Mouse (Mus musculus) MEL-GATA-1-ER (cell line): ENCODE measurements around the gene Stxbp2.
"Not testable (repeated sequence)": the region's sequence is repeated elsewhere in the genome, so short reads cannot be mapped to it uniquely, and the experiment has no call there.

Source experiments
- DNase-seq: peaks from one replicate; pipeline ENCODE4 v3.0.0-alpha.2; 2012; ENCODE audit warnings: low read depth; ENCODE audit errors: extremely low read depth

Gene Stxbp2

DNA sequence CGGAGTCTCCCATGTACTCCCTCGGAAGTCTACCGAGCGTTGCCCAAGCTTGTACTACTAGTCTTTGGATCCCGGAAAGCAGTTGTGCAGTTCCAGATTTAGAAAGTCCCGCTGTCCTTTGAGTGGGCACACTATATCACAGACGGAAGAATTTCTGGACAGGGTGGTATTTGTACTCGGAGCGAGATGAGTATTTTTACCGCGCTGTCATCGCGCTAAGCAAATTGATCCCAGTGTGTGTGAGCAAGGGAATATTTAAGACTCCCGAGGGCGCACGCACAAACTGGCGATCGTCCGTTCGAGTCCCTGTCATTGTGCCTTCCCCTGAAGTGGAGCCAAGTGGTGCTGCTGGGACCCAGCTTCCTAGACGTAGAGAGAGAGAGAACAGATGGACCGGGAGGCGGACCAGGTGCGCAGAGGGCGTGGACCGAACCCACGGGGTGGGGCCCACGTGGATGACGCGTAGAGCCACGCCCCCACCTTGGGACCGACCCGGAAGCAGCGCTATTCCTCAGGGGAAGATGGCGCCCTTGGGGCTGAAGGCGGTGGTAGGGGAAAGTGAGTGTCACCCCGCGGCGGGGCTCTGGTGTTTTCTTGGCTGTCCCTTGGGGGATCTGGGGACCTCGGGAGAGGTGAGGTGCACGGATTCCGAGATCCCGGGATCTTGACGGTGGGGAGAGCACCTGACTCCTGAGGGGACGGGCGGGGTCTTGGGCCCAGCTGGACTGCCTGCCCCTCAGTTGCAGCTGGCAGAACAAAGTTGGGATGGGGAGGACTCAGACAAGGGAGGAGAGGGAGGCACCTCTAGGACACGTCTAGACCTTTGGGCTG lies at the start of gene Stxbp2:
Gene Stxbp2, plus strand, starts transcription at position 309 of the 831 bp plus-strand sequence.
- no peak for DNase-seq

DNA sequence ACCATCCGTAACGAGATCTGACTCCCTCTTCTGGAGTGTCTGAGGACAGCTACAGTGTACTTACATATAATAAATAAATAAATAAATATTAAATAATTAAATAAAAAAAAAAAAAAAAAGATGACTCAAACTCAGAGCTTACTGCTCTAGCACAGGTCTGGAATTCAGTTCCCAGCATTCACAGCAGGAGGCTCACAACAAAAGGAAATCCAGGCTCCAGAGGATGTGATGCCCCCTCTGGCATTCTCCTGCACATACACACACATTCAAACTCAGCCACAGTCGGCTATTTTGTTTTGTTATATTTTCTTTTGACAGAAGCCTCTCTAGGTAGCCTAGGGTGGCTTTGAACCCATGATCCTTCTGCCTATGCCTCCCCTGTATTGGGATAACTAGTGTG lies 48.8 kb upstream of the Stxbp2 start:
- not testable (repeated sequence) for DNase-seq

DNA sequence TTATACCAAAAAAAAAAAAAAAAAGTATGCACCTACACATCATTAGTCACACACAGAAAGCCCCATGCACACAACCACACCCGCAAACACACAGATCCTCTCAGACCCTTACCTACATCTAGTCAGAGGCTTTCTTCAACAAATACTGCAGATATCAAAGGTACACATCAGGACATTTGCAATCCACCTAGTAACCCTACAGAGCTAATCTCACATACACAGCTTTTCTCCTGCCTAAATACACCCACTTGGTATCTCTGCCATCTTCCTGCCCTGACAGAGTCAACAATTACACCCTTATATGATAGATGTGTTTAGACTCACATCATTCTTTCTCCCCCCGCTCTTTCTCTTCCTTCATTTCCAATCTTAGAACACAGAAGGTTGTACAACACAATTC lies 44.3 kb upstream of the Stxbp2 start:
- no peak for DNase-seq

DNA sequence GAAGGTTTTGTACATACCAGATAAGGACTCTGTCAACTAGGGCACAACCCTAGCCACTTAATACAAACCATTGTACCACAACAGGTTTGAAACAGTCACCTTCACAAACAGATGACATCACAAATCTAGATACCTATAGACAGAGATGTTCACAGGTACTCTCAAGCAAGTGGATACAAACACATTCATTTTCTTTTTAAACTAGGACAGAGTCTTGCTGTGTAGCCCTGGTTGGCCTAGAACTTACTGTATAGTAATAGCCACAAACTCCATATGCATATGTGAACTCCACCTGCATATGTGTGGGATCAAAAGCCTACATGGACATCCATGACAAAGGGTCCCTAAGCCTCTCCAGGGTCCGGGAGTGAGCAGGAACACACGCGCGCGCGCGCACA lies 43.8 kb upstream of the Stxbp2 start, which contains the start of gene Camsap3:
Gene Camsap3, plus strand, starts transcription at position 301 of the 398 bp plus-strand sequence.
- no peak for DNase-seq

DNA sequence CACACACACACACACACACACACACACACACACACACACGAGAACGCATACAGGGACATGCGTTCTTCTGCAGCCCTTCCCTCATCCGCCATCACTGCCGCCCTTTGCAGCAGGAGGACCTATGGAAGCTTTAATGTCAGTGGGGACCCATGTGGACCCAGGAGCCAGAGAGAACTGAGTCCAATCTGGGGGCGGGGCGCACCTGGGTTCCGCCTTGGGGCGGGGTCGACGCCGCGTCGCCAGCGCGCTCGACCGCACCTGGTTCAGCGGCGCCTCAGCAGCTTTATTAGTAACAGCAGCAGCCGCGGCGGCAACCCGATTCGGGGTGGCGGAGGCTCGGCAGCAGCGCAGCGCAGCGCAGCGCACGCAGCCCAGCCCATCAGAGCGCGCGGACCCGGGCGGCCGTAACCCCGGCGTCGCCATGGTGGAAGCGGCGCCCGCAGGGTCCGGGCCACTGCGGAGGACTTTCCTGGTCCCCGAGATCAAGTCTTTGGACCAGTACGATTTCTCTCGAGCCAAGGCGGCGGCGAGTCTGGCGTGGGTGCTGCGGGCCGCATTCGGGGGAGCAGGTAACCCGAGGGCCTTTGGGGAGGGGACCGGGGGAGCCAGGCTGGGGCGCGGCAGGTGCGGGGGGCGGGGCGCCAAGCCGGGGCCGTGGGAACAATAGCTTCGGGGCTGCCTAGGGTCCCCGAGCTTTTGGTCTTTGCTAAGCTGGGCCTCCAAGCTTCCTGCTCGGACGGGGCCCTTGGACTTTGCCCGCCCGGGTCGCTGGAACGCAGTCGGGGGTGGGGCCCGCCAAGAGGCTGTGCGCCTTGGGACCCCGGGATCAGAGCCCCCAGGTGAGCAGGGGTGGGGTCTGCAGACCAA lies 43.1 kb upstream of the Stxbp2 start:
- DNase-seq = no peak

DNA sequence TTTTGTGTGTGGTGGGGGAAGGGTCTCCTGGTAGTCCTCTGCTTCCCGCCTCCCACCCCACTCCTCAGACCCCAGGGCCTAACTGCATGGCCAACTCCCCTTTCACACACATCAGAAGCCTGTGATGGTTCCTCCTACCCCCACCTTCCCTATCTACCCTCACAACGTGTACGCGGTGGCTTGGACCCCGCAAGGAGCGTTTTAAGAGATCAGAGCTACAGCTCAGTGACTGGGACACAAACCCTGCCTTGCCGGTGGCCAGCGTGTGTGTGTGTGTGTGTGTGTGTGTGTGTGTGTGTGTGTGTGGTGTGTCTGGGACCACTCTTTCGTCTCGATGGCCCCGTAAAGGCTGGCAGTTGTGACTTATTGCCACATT lies 42.5 kb upstream of the Stxbp2 start:
- no peak for DNase-seq

DNA sequence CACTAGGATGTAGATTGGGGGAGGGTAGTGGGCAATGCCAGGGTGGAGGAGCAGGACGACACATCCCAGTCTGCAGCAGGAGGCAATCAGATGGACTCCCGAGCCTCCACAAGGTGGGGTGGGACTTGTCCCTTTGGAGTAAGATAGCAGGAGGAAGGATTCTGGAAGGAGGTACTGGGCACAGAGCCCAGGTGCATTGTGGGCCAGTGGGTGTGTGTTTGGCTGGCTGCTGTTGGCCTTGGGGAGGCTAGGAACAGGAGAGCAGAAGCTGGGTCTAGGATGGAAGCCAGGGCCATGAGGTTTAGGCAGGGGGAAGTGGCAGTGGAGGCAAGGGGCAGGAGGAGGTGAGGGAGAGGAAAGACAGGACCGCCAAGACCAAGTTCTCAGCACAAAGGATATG lies 37.3 kb upstream of the Stxbp2 start:
- no peak for DNase-seq

DNA sequence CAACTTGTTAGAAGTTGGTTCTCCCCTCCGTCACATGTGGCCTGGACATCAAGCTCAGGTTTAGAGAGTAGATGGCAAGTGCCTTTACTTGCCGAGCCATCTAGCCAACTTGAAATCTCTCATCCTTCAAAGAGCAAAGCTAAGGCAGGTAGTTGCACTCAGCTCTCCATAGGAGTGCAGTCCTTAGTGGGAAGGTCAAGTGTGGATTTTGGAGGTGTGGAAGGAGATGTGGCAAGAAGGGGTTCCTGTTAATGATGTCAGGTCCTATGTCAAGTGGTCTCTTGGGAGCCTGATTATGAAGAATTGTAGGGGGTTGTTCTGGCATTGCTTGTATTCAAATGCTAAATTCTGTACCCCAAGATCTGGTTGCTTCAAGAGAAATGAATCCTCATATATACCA lies 36.3 kb upstream of the Stxbp2 start:
- DNase-seq = no peak

DNA sequence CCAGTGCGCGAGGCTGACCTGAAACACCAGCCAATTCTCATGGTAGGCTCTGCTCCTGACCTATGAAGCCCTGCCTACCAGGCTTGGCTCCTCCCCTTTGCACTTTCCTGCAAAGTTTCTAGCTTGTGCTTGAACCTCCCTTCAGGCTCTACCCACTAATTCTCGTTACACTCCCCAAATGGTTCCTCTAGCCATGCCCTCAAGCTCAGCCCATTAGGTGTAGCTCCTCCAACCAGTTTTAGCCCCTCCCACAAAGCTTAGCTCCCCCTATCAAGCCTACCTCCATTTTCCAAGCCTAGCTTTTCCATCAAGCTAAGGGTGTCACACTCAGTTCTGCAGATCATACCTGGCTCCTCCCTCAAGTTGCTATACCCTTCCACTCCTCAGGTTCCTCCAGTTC lies 32.7 kb upstream of the Stxbp2 start:
- no peak for DNase-seq

DNA sequence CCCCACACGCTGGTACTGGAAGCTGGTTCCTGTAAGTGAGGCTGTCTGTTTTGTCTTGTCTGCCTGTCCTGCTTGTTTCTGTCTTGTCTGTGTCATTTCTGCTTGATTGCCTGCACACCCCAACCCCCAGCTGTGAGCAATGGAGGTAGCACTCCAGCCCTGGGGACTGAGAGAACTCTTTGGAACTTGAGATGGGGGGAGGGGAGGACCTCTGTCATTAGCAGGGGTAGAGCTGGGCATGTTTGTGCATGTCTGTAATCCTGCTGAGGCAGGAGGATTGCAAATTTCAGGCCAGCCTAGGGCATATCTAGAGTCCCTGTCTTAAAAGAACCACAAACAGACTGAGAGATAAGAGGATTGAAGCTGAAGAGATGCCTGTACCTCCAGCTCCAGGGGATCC lies 31.5 kb upstream of the Stxbp2 start:
- DNase-seq = no peak

DNA sequence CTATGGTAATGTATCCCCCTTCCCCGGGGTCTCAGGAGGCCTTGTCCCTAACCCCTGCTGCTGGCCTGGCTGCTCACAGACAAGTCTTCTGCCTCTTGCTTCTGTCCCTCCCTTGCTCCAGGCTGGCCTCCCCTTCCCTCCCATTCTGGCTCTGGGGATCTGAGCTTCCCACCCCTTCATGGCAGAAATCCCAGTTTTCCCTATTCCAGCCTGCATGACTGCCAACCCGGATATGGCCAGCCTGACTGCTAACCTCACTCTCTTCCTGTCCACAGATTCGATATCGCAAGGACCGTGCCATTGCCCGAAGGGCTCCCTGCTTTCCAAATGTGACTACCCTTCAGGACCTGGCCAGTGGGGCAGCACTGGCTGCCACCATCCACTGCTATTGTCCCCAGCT lies 30.4 kb upstream of the Stxbp2 start:
- DNase-seq = no peak

DNA sequence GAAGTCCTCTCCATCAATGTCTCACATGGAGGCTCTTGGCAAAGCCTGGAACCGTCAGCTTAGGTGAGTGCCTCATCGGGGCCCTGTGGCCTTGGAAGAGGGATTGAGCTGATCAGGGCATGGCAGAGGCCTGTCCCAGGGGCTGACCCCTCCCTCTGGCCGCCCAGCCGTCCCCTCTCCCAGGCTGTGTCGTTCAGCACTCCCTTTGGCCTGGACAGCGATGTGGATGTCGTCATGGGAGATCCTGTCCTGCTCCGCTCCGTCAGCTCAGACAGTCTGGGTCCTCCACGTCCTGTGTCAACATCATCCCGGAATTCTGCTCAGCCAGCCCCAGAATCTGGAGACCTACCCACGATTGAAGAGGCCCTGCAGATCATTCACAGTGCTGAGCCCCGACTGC lies 27.3 kb upstream of the Stxbp2 start:
- DNase-seq = no peak

DNA sequence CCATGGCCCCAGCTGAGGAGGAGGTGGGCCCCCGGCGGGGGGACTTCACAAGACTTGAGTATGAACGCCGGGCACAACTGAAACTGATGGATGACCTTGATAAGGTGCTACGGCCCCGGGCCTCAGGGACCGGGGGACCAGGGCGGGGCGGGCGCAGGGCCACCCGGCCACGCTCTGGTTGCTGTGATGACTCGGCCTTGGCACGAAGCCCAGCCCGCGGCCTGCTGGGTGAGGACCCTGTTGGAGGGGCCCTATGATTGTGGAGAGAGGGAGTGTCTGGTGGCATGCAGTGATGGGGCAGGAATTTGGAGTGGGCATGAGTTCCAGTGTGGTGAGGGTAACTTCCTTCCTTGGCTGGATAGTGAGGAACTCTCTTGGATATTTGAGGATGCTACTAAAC lies 24.2 kb upstream of the Stxbp2 start:
- DNase-seq = no peak

DNA sequence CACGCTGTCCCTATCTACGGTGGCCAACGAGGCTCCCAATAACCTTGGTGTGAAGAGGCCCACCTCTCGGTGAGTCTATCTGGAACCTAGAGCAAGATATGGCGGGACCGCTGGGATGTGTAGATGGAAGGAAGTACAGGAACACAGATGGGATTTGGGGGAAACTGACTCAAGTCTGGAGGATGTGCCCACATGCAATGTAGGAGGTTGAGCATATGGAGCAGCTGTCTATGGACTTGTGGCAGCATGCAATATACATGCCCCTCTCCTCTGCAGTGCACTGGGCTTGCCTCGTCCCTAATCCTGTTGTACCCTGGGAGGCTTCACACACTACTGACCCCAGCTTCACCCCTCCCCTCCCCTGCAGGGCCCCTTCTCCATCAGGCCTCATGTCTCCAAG lies 22.9 kb upstream of the Stxbp2 start:
- DNase-seq = no peak

DNA sequence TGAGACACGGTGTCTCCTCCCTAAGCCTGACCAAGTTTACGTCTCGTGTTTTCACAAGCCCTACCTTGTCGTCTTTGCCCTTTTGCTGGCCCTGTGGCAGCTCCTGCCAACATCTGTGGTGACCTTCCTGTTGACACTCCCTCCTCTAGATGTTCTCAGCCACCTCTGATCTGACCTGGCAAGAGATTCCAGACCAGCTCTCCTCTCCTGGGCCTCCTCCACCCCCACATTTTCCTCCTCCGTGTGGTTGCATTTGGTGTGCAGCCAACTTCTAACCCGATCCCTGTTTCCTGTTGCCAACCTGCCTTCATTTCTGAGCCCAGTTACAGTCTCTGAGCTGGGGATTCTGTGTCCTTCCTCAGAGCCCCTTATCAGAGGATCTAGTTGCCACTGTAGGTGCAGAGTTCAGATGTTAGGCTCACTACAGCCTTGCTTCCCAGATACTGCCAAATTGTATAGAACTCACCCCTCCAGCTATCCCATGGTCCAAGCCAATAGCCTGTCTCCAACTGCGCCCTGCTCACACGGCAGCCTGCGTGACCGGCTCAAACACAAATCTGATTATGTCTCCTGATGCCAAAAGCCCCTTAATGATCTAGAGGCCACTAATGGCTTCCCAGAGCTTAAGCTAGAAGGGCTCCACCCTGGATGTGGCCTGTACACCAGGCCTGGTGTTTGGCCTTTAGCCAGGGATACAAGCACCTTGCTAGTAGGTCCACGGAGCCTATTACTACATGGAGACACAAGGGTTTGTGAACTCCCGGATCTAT lies 21.5 kb upstream of the Stxbp2 start:
- DNase-seq = no peak

DNA sequence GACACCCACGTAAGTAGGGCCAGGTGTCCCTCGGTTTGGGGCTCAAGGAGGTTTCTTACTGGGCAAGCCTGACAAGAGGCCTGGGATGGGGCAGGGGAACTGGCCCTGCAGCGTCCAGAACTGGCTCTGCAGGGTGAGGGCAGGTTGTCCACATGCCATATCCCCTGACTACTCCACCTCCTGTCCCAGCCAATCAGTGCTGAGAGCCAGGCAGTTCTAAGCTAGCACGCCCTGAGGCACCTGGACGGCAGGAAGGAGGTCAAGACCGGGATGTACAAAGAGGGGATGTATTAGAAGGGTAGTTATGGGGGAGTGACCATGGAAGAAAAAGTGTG lies 21.0 kb upstream of the Stxbp2 start:
- DNase-seq = no peak

DNA sequence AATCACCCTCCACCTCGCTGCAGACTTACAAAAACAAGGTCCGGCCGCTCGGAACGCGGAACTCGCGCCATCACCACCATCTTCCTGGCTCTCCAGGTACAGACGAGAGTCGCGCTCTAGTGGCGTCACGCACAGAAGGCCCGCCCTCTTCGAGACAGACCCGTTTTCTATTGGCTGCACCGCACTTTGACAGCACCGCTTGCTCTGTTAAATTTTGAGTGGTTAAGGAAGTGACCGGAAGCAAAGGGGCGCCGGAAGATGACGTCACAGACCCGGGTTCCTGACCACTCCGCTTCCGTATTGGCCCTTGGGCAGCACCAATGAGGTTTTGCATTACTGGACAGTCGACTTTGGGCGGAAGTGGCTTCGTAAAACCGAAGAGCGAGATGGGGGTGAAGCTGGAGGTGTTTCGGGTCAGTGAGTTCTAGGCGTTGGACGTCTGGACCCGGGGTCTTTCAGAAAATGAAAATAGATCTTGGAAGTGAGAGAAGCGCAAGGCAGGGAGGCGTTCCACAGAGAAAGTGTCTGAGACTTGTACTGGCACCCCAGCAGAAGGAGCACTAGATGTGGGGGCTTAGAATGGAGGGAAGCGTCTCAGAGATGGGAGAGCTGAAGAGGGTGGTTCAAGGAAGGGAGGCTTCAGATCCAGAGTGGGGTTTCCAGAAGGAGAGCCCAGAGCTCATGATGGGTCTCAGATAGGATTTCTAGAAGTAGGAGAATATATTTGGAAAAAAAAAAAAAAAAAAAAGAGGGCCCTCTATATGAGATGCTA lies 9.4 kb upstream of the Stxbp2 start, which contains the start of the genes Xab2 and Pet100:
Gene Xab2, minus strand, starts transcription at position 118 of the 772 bp plus-strand sequence.
Gene Pet100, plus strand, starts transcription at position 350 of the 772 bp plus-strand sequence.
- peak; percentile 99 for DNase-seq

DNA sequence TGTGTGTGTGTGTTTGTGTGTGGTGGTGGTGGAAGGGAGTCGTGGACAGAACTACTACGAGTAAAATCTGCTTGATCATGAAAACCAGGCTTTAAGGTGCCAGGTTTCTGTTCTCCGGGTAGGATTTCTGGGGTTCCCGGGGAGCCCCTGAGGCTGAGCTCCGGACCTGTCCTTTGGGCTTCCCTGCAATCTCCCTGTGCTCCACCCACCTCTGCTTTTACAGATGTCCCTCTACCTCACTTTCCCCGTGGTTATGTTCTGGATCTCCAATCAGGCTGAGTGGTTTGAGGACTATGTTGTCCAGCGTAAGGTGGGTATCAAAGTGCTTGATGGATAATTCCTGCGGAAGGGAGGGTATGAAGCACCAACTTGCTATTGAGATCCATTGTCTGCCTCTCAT lies 8.6 kb upstream of the Stxbp2 start:
- DNase-seq = no peak

DNA sequence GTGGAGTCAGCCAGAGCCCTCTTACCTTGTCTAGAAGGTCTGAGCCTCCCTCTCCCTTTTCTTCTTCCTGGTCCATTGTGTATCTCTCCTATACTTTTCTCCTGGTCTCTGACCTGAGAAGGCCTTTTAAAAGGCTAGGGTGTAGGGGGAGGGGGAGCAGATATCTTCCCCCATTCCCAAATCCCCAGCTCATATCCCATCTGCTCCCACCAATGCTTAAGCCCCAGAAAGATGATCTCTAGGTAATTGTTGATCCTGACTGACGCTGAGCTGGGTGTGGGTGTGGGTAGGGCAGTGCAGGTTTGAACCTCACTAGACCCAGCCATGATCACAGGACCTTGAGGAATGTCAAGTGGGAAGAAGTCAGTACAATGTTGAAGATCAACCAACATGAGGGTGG lies 5.3 kb upstream of the Stxbp2 start, which contains the start of gene Pcp2:
Gene Pcp2, minus strand, starts transcription at position 101 of the 400 bp plus-strand sequence.
- DNase-seq = no peak

DNA sequence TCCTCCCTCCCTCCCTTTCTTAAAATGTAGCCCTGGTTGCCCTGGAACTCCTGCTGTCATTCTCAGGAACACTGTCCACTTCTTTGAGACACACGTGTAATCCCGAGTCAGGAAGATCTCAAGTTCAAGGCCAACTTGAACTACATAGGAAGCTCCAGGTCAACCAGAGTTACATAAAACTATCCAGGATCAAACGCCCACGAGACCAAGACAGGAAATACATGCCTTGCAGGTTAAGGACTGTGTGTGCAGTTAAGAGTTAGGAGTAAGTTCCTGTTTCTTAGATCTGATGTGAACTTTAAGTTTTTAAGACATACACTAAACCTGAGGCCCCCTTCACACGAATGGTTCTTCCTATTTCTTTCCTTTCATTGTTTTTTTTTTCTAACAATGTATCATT lies 3.8 kb upstream of the Stxbp2 start:
- DNase-seq = peak; percentile 79

DNA sequence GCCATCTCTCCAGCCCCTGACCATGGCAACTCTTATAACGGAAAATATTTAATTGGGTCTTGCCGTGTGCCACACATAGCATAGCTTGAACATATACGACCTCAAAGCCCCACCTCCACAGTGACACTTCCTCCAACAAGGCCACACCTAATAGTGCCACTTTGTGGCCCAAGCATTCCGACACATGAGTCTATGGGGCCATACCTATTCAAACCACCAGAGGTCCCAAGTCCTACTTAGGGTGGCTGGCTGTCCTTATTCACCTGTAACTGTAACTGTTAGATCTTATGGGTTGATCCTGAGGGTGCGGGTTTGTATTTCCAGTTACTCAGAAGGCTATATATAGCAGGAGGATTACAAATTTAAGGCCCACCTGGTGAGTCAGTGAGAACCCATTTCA lies 2.7 kb upstream of the Stxbp2 start:
- no peak for DNase-seq
